Mouse (Mus musculus): ENCODE data around the gene Trhr2. TPM values are rescaled to one million over a fixed set of nuclear protein-coding genes. Genes with fewer than 3 reads are reported as not detected.

Gene Trhr2
- total and polyA plus RNA-seq, 3 experiments, result not detected

DNA sequence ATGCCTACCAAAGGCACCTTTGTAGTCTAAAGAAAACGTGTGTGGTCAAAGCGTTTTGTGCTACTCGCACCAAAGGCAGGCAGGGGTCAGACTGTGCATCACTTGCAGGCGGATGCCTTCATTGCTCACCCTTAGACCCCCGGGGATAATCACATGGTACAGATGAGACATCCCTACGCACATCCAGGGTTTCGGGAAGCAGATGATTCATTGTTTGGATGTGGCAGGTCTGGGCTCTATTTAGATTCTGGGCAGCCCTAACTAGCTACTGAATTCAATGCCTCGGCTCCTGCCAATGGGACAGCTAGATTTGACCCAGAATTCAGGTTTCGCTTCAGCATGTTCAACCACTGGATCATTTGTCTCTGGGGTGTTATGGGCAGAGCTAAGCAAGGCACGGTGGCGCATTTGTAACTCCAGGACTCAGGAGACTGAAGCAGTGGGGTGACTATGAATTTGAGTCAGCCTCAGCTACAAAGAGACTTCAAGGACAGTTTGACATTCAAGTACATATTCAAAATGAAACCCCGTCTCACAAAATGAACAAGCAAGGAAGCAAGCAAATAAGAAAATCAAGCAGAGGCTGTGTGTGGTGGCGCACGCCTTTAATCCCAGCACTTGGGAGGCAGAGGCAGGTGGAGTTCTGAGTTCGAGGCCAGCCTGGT, 1.3 kb downstream of the Trhr2 start:
- Histone ChIP-seq H3K4me3 (no peak overlapping the region), H3K79me2 (replicated peaks; ENCODE audit: control insufficient read depth, insufficient read depth, low read length) (no peaks in the 10 kb centered on the region), H3K9ac (ENCODE audit: low read depth, low read length) (no peak overlapping the region), H3K4me1 (ENCODE audit: control insufficient read depth, insufficient read depth, low read length) (no peaks in the 10 kb centered on the region), H3K36me3 (ENCODE audit: control insufficient read depth, insufficient read depth, low read length) (no peaks in the 10 kb centered on the region), H3K27me3 (ENCODE audit: control insufficient read depth, insufficient read depth, low read length) (no peaks in the 10 kb centered on the region), H3K27ac (no peak overlapping the region)
- DNase-seq, result no peak
- intact Hi-C loops (cut with DNase I), result no loop called here
- WGBS, result 76% methylated on average over 15 of the region's 15 CpGs
- TF ChIP-seq CTCF (IDR thresholded peaks at IDR 0.05) (no peak), EP300 (IDR thresholded peaks at IDR 0.05; ENCODE audit: insufficient read depth, low read depth, low read length) (no peak), POLR2A (IDR thresholded peaks at IDR 0.05; ENCODE audit: insufficient read depth, low read depth, low read length) (no peak)

- no peak overlapping the region for H3K9ac ChIP-seq (ENCODE audit: low read depth, low read length)
- no peaks in the 10 kb centered on the region for H3K27me3 ChIP-seq (ENCODE audit: control insufficient read depth, insufficient read depth, low read length)
- 49% methylated on average over 5 of the region's 5 CpGs for WGBS
- H3K4me1 ChIP-seq (ENCODE audit: control insufficient read depth, insufficient read depth, low read length), result no peaks in the 10 kb centered on the region
- H3K27ac ChIP-seq, result no peak overlapping the region
- H3K79me2 ChIP-seq (replicated peaks; ENCODE audit: control insufficient read depth, insufficient read depth, low read length), result no peaks in the 10 kb centered on the region
- no peak for TF ChIP-seq CTCF (IDR thresholded peaks at IDR 0.05)
- no peak for TF ChIP-seq POLR2A (IDR thresholded peaks at IDR 0.05; ENCODE audit: insufficient read depth, low read depth, low read length)
- no peak for TF ChIP-seq EP300 (IDR thresholded peaks at IDR 0.05; ENCODE audit: insufficient read depth, low read depth, low read length)
- no peaks in the 10 kb centered on the region for H3K36me3 ChIP-seq (ENCODE audit: control insufficient read depth, insufficient read depth, low read length)
- intact Hi-C loops (cut with DNase I), result no loop called here
- DNase-seq, result no peak
- H3K4me3 ChIP-seq, result no peak overlapping the region
Measured at GRCm38 (mm10) chr8:122357641-122358040, 2.9 kb downstream of the Trhr2 start.

GRCm38 (mm10) chr8:122357202-122357601, 3.3 kb downstream of the Trhr2 start:
- H3K36me3 ChIP-seq (ENCODE audit: control insufficient read depth, insufficient read depth, low read length), result no peaks in the 10 kb centered on the region
- H3K27ac ChIP-seq, result no peak overlapping the region
- 74% methylated on average over 11 of the region's 11 CpGs for WGBS
- no peak for DNase-seq
- intact Hi-C loops (cut with DNase I), result no loop called here
- no peaks in the 10 kb centered on the region for H3K4me1 ChIP-seq (ENCODE audit: control insufficient read depth, insufficient read depth, low read length)
- H3K9ac ChIP-seq (ENCODE audit: low read depth, low read length), result no peak overlapping the region
- no peak overlapping the region for H3K4me3 ChIP-seq
- no peaks in the 10 kb centered on the region for H3K27me3 ChIP-seq (ENCODE audit: control insufficient read depth, insufficient read depth, low read length)
- TF ChIP-seq POLR2A (IDR thresholded peaks at IDR 0.05; ENCODE audit: insufficient read depth, low read depth, low read length), result no peak
- no peak for TF ChIP-seq CTCF (IDR thresholded peaks at IDR 0.05)
- TF ChIP-seq EP300 (IDR thresholded peaks at IDR 0.05; ENCODE audit: insufficient read depth, low read depth, low read length), result no peak
- no peaks in the 10 kb centered on the region for H3K79me2 ChIP-seq (replicated peaks; ENCODE audit: control insufficient read depth, insufficient read depth, low read length)

DNA sequence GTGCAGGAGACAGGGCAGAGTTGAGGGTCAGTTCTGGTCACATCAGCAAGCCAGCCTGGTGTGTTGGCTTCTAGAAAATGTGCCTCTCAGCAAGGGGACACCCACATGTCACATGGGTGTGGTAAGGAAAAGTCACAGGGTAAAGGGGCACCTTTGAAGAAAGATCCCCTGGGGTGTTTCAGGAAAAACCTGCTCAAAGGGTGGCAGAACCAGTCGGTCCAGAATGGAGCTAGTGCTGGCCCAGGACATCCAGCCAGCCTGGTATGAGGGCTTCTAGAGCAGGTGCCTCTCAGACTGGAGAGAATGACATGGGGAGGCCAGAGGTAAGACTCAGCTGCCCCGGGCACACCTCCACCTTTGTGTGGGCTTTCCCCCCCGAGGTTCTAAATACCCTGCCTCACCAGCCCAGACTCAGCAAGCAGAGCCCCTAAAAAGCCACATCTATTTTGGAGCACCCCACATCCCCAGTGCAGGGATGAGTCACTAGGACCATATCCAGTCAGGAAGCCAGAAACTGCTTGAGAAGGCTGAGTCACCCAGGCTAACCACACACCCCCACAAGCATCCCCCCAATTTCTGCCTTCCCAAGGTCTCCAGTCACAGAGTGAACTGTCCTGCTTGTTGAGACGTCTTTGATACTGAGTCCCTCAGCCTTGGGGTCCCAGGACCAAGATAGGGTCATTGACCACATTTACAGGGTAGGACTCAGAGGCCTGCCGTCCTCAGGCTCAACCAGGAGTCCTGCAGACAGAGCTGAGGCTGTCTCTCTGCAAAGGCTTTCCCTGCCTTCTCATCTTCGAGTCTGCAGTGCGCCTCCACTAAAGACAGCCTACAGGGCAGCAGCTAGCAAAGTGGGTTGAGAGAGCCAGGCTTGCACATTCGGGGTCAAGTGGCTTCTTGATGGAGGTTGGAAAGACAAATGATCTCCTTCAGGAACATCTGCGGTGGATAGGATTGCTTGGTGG, 4.6 kb downstream of the Trhr2 start:
- DNase-seq, result no peak
- Histone ChIP-seq H3K4me3 (no peak overlapping the region), H3K79me2 (replicated peaks; ENCODE audit: control insufficient read depth, insufficient read depth, low read length) (no peaks in the 10 kb centered on the region), H3K36me3 (ENCODE audit: control insufficient read depth, insufficient read depth, low read length) (no peaks in the 10 kb centered on the region), H3K27ac (no peak overlapping the region), H3K9ac (ENCODE audit: low read depth, low read length) (no peak overlapping the region), H3K4me1 (ENCODE audit: control insufficient read depth, insufficient read depth, low read length) (no peaks in the 10 kb centered on the region), H3K27me3 (ENCODE audit: control insufficient read depth, insufficient read depth, low read length) (no peaks in the 10 kb centered on the region)
- WGBS, result 75% methylated on average over 9 of the region's 9 CpGs
- TF ChIP-seq CTCF (IDR thresholded peaks at IDR 0.05), result no peak
- no peak for TF ChIP-seq EP300 (IDR thresholded peaks at IDR 0.05; ENCODE audit: insufficient read depth, low read depth, low read length)
- TF ChIP-seq POLR2A (IDR thresholded peaks at IDR 0.05; ENCODE audit: insufficient read depth, low read depth, low read length), result no peak
- intact Hi-C loops (cut with DNase I), result no loop called here

DNA sequence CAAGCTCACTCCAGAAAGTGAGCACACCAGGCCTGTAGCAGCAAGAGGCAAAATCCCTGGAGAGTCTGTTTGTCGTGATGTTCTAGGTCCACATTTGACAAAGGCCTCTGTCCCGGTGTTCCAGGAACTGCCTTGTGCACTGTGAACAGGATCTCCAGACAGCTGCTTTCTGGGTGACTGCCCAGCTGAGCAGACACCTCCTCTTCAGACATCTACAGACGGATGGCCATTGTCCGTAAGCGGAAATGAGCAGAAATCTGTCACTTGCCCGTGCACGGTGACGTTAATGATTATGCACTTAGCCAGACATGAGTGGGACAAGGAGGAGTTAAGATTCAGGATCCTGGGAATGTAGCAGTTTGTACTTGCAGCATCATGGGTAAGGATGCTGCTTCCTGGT, 6.4 kb downstream of the Trhr2 start:
- Histone ChIP-seq H3K79me2 (replicated peaks; ENCODE audit: control insufficient read depth, insufficient read depth, low read length) (no peaks in the 10 kb centered on the region), H3K36me3 (ENCODE audit: control insufficient read depth, insufficient read depth, low read length) (no peaks in the 10 kb centered on the region), H3K9ac (ENCODE audit: low read depth, low read length) (no peak overlapping the region), H3K4me1 (ENCODE audit: control insufficient read depth, insufficient read depth, low read length) (no peaks in the 10 kb centered on the region), H3K27me3 (ENCODE audit: control insufficient read depth, insufficient read depth, low read length) (no peaks in the 10 kb centered on the region), H3K4me3 (no peak overlapping the region), H3K27ac (no peak overlapping the region)
- DNase-seq, result no peak
- WGBS, result 55% methylated on average over 8 of the region's 8 CpGs
- intact Hi-C loops (cut with DNase I), result no loop called here
- no peak for TF ChIP-seq POLR2A (IDR thresholded peaks at IDR 0.05; ENCODE audit: insufficient read depth, low read depth, low read length)
- no peak for TF ChIP-seq CTCF (IDR thresholded peaks at IDR 0.05)
- TF ChIP-seq EP300 (IDR thresholded peaks at IDR 0.05; ENCODE audit: insufficient read depth, low read depth, low read length), result no peak
